Mouse (Mus musculus) cerebellum, adult 11-12 months (tissue): ENCODE measurements around the gene C2.
"Not testable (repeated sequence)": the region's sequence is repeated elsewhere in the genome, so short reads cannot be mapped to it uniquely, and the experiment has no call there.

Experiments
- DNase-seq: peaks from one replicate; pipeline ENCODE4 v3.0.0; 2022

The C2 gene

GRCm38 (mm10) chr17:34813747-34814146, 84.3 kb downstream of the C2 start:
- not testable (repeated sequence) for DNase-seq
